Mouse (Mus musculus) stomach, embryonic 16.5 days (tissue): ENCODE results near the gene Arpc2. TPM values are rescaled to one million over a fixed set of nuclear protein-coding genes. Genes with fewer than 3 reads are reported as not detected.

Experiments
- ATAC-seq: fragments of 200-750 bp; cut with Nextera tagmentation; 2 replicates; pipeline ENCODE4 v1.8.0; 2017; ENCODE audit warnings: moderate number of reproducible peaks, moderate TSS enrichment; ENCODE audit not compliant: insufficient read depth, low FRiP score
- H3K27ac ChIP-seq: fragments of 300-500 bp; sonication (generic); 2 replicates; pipeline ENCODE4 v1.5.1; 2014; ENCODE audit warnings: low read length
- H3K27me3 ChIP-seq: fragments of 300-500 bp; sonication (generic); 2 replicates; pipeline ENCODE4 v1.6.1; 2014; ENCODE audit warnings: low read length, control low read depth, mixed read lengths; ENCODE audit not compliant: control insufficient read depth, insufficient read depth
- H3K36me3 ChIP-seq: fragments of 300-500 bp; sonication (generic); 2 replicates; pipeline ENCODE4 v1.6.1; 2014; ENCODE audit warnings: low read length; ENCODE audit not compliant: control insufficient read depth, insufficient read depth
- H3K4me1 ChIP-seq: fragments of 300-500 bp; sonication (generic); 2 replicates; pipeline ENCODE4 v1.6.1; 2014; ENCODE audit warnings: low read length, control low read depth, mixed read lengths; ENCODE audit not compliant: control insufficient read depth, insufficient read depth
- H3K4me2 ChIP-seq: fragments of 300-500 bp; sonication (generic); 2 replicates; pipeline ENCODE4 v1.6.1; 2014; ENCODE audit warnings: low read depth, low read length, mixed read lengths
- H3K4me3 ChIP-seq: fragments of 300-500 bp; sonication (generic); replicated peaks from 2 replicates; pipeline ENCODE4 v1.5.1; 2014; ENCODE audit warnings: mild to moderate bottlenecking, low read length
- H3K9ac ChIP-seq: fragments of 300-500 bp; sonication (generic); 2 replicates; pipeline ENCODE4 v1.6.1; 2014; ENCODE audit warnings: low read length
- H3K9me3 ChIP-seq: fragments of 300-500 bp; sonication (generic); replicated peaks from 2 replicates; pipeline ENCODE4 v1.6.1; 2016; ENCODE audit warnings: low read length, control low read depth; ENCODE audit not compliant: control insufficient read depth
- WGBS: fragments of 180-500 bp; shearing (Covaris S2); extraction: QIAGEN DNeasy Blood & Tissue Kit; methylation state at CpG from one replicate; pipeline ENCODE4 v1.1.7; 2014; 5-methylcytosine and 5-hydroxymethylcytosine counted together
- polyA plus RNA-seq: library from polyadenylated mRNA; unstranded; fragments of >200 nt; fragmentation: Nextera tagmentation; extraction: Ambion mirVana; gene quantifications from 2 replicates; pipeline ENCODE4 v1.2.1, GENCODE M21; 2015

Gene Arpc2
- 544 and 546 TPM in 2 replicates for polyA plus RNA-seq

- Histone ChIP-seq H3K4me2 (peak within 1 kb of the TSS; percentile 87), H3K9ac (peak within 1 kb of the TSS; percentile 96), H3K9me3 (no peaks in the 10 kb centered on the region), H3K27me3 (no peaks in the 10 kb centered on the region), H3K4me3 (peak within 1 kb of the TSS; percentile 85), H3K4me1 (peaks cover 35% of the 10 kb centered on the region), H3K36me3 (no peaks in the 10 kb centered on the region), H3K27ac (peak within 1 kb of the TSS; percentile 96)
- 1% methylated on average over 55 of the region's 55 CpGs for WGBS
- ATAC-seq = peak; percentile 93
Measured at GRCm38 (mm10) chr1:74235938-74236589, at the start of gene Arpc2. Gene Arpc2, plus strand, starts transcription at chr1:74236084.

GRCm38 (mm10) chr1:74190471-74190870 is 45.4 kb upstream of the Arpc2 start:
- no peaks in the 10 kb centered on the region for H3K36me3 ChIP-seq
- no peak overlapping the region for H3K4me2 ChIP-seq
- no peak overlapping the region for H3K9ac ChIP-seq
- H3K27ac ChIP-seq = no peak overlapping the region
- no peak for ATAC-seq
- H3K4me1 ChIP-seq = no peaks in the 10 kb centered on the region
- no peaks in the 10 kb centered on the region for H3K9me3 ChIP-seq
- no peaks in the 10 kb centered on the region for H3K27me3 ChIP-seq
- WGBS = 90% methylated on average over 7 of the region's 7 CpGs
- no peak overlapping the region for H3K4me3 ChIP-seq

- Histone ChIP-seq H3K9ac (no peak overlapping the region), H3K4me3 (no peak overlapping the region), H3K36me3 (no peaks in the 10 kb centered on the region), H3K4me2 (no peak overlapping the region), H3K9me3 (no peaks in the 10 kb centered on the region), H3K27me3 (no peaks in the 10 kb centered on the region), H3K4me1 (no peaks in the 10 kb centered on the region), H3K27ac (no peak overlapping the region)
- ATAC-seq = no peak
- 69% methylated on average over 2 of the region's 2 CpGs for WGBS
Measured at GRCm38 (mm10) chr1:74192711-74193110, 43.2 kb upstream of the Arpc2 start.

GRCm38 (mm10) chr1:74194445-74194844 is 41.4 kb upstream of the Arpc2 start, which contains the start of gene Cxcr1:
Gene Cxcr1, minus strand, starts transcription at chr1:74194631.
- no peaks in the 10 kb centered on the region for H3K9me3 ChIP-seq
- no peak within 1 kb of the TSS for H3K9ac ChIP-seq
- no peak within 1 kb of the TSS for H3K4me3 ChIP-seq
- no peak within 1 kb of the TSS for H3K4me2 ChIP-seq
- 60% methylated on average over 8 of the region's 8 CpGs for WGBS
- no peaks in the 10 kb centered on the region for H3K36me3 ChIP-seq
- H3K4me1 ChIP-seq = 0 out of 2 replicates have a peak, but pooled peaks cover 4% of the 10 kb centered on the region
- H3K27me3 ChIP-seq = no peaks in the 10 kb centered on the region
- no peak for ATAC-seq
- no peak within 1 kb of the TSS for H3K27ac ChIP-seq

GRCm38 (mm10) chr1:74195961-74196360 is 39.9 kb upstream of the Arpc2 start:
- H3K4me1 ChIP-seq = 0 out of 2 replicates have a peak, but pooled peaks cover 4% of the 10 kb centered on the region
- 45% methylated on average over 7 of the region's 7 CpGs for WGBS
- H3K4me3 ChIP-seq = no peak overlapping the region
- no peak overlapping the region for H3K9ac ChIP-seq
- no peaks in the 10 kb centered on the region for H3K27me3 ChIP-seq
- no peak overlapping the region for H3K4me2 ChIP-seq
- no peak overlapping the region for H3K27ac ChIP-seq
- no peak for ATAC-seq
- no peaks in the 10 kb centered on the region for H3K9me3 ChIP-seq
- H3K36me3 ChIP-seq = no peaks in the 10 kb centered on the region

- Histone ChIP-seq H3K9me3 (no peaks in the 10 kb centered on the region), H3K4me2 (no peak overlapping the region), H3K36me3 (no peaks in the 10 kb centered on the region), H3K9ac (no peak overlapping the region), H3K4me3 (no peak overlapping the region), H3K4me1 (0 out of 2 replicates have a peak, but pooled peaks cover 4% of the 10 kb centered on the region), H3K27me3 (no peaks in the 10 kb centered on the region), H3K27ac (no peak overlapping the region)
- 71% methylated on average over 17 of the region's 17 CpGs for WGBS
- ATAC-seq = no peak
Measured at GRCm38 (mm10) chr1:74196621-74197419, 39.1 kb upstream of the Arpc2 start.

GRCm38 (mm10) chr1:74197726-74198470 is 38.0 kb upstream of the Arpc2 start:
- ATAC-seq = no peak
- WGBS = 81% methylated on average over 12 of the region's 12 CpGs
- Histone ChIP-seq H3K9me3 (no peaks in the 10 kb centered on the region), H3K27me3 (no peaks in the 10 kb centered on the region), H3K9ac (no peak overlapping the region), H3K36me3 (no peaks in the 10 kb centered on the region), H3K27ac (no peak overlapping the region), H3K4me3 (no peak overlapping the region), H3K4me1 (0 out of 2 replicates have a peak, but pooled peaks cover 4% of the 10 kb centered on the region), H3K4me2 (no peak overlapping the region)

GRCm38 (mm10) chr1:74199046-74199445 is 36.8 kb upstream of the Arpc2 start:
- Histone ChIP-seq H3K27ac (no peak overlapping the region), H3K4me2 (no peak overlapping the region), H3K36me3 (no peaks in the 10 kb centered on the region), H3K27me3 (no peaks in the 10 kb centered on the region), H3K4me3 (no peak overlapping the region), H3K4me1 (0 out of 2 replicates have a peak, but pooled peaks cover 4% of the 10 kb centered on the region), H3K9ac (no peak overlapping the region), H3K9me3 (no peaks in the 10 kb centered on the region)
- WGBS = 62% methylated on average over 8 of the region's 8 CpGs
- ATAC-seq = no peak
